Mouse (Mus musculus) kidney, adult 2 months (tissue): ENCODE results near the gene 4930502E18Rik. TPM values are rescaled to one million over a fixed set of nuclear protein-coding genes. Genes with fewer than 3 reads are reported as not detected.

ENCODE experiments used
- DNase-seq: peaks from one replicate; pipeline ENCODE4 v3.0.0; 2021
- H3K27ac ChIP-seq: fragments of 200-500 bp; 2 replicates; pipeline ENCODE4 v1.5.1; 2012; ENCODE audit warnings: low read depth, low read length, control low read depth, inconsistent platforms; ENCODE audit not compliant: insufficient read depth
- H3K27me3 ChIP-seq: fragments of 200-500 bp; replicated peaks from 2 replicates; pipeline ENCODE4 v1.6.1; 2012; ENCODE audit warnings: mild to moderate bottlenecking, moderate library complexity, low read length, inconsistent platforms; ENCODE audit not compliant: control insufficient read depth, insufficient read depth
- H3K36me3 ChIP-seq: fragments of 200-500 bp; 2 replicates; pipeline ENCODE4 v1.6.1; 2012; ENCODE audit warnings: mild to moderate bottlenecking, moderate library complexity, low read length, inconsistent platforms; ENCODE audit not compliant: control insufficient read depth, insufficient read depth
- H3K4me1 ChIP-seq: fragments of 200-500 bp; 2 replicates; pipeline ENCODE4 v1.6.1; 2011; ENCODE audit warnings: low read length; ENCODE audit not compliant: control insufficient read depth, insufficient read depth
- H3K4me3 ChIP-seq: fragments of 200-500 bp; 2 replicates; pipeline ENCODE4 v1.5.1; 2011; ENCODE audit warnings: mild to moderate bottlenecking, low read depth, low read length, control low read depth; ENCODE audit not compliant: insufficient read depth
- CTCF ChIP-seq: fragments of 200-500 bp; conservative IDR thresholded peaks from 2 replicates; pipeline ENCODE4 v1.5.1; 2011; ENCODE audit warnings: low read depth, mild to moderate bottlenecking, control low read depth, low read length, moderate library complexity, mixed read lengths; ENCODE audit not compliant: insufficient read depth, insufficient read length
- POLR2A ChIP-seq: fragments of 200-500 bp; IDR thresholded peaks from one replicate; pipeline ENCODE4 v1.6.1; 2011; ENCODE audit warnings: low read depth, low read length, control low read depth
- WGBS: fragments of 180-500 bp; shearing (Covaris S2); methylation state at CpG from one replicate; pipeline ENCODE4 v1.1.7; 2018; 5-methylcytosine and 5-hydroxymethylcytosine counted together
- polyA plus RNA-seq: library from polyadenylated mRNA; depleted of rRNA; stranded (reverse); fragments of >200 nt; gene quantifications from 2 replicates; pipeline ENCODE4 v1.2.3, GENCODE M21; 2012; rRNA removed

Gene 4930502E18Rik
- polyA plus RNA-seq, 1 experiment, result not detected

DNA sequence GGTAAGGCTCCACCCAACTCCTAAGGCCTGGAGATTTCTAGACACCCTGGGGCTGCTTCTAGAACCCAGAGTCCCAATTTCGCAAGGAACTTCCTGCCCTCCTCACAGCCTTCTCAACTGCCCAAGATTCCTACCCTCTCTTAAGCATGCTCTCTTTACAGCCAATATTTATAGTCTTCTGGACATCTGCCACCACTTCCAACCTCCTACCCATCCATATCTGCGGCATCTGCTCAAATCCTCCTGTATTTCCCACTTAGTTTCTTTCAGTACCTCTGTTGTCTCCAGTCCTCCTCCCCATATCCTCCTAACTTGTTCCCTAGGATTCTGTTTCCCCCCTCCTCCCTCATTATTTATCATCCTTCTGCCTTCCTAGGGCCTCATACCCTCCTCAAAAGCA is 25.4 kb upstream of the 4930502E18Rik start:
- no peaks in the 10 kb centered on the region for H3K27me3 ChIP-seq
- no peak overlapping the region for H3K27ac ChIP-seq
- 76% methylated on average over 2 of the region's 2 CpGs for WGBS
- TF ChIP-seq CTCF, result no peak
- TF ChIP-seq POLR2A, result no peak
- DNase-seq, result no peak
- no peak overlapping the region for H3K4me3 ChIP-seq
- H3K36me3 ChIP-seq, result no peaks in the 10 kb centered on the region
- peaks cover 2% of the 10 kb centered on the region; the same call in 1 of the 2 replicates for H3K4me1 ChIP-seq

DNA sequence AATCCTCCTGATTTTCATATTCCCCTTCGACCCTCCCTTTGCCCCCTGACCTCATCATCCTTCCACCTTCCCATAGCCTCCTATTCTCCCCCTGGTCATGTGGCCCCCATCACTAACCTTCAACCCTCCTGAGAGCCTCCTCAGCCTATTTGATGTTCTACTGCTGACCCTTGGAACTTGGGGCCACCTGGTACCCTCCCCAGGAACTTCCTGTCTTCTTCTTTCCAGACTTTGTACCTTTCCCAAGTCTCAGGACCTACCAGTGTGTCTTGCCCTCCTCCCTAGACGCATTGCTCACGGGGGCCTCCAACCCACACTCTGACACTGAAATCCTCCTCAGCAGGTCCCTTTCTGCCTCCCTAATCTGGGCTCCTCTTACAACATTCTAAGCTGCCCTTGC is 22.0 kb upstream of the 4930502E18Rik start:
- no peaks in the 10 kb centered on the region for H3K36me3 ChIP-seq
- H3K27ac ChIP-seq, result no peak overlapping the region
- WGBS, result 66% methylated on average over 3 of the region's 3 CpGs
- TF ChIP-seq POLR2A, result no peak
- TF ChIP-seq CTCF, result no peak
- DNase-seq, result peak; percentile 21
- peaks cover 2% of the 10 kb centered on the region; the same call in 1 of the 2 replicates for H3K4me1 ChIP-seq
- H3K27me3 ChIP-seq, result no peaks in the 10 kb centered on the region
- no peak overlapping the region for H3K4me3 ChIP-seq

DNA sequence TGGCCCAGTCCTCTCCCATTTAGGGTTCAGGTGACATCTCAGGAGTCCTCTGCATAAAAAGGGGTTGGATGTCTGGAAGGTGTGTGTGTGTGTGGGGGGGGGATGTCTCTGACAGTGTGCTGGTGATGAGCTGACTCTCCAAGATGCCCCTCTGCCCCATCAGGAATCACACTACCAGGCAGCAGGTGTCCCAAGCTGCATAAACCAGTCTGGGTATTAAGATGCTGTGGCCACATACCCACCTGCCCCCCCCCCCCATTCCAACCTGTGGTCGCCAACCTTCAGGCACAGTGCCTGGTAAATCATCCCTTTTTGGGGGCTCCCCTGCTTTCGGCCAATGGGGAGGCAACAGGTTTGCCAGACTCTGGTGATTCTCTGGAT is 8.7 kb upstream of the 4930502E18Rik start:
- TF ChIP-seq POLR2A (no peak), CTCF (no peak)
- H3K4me1 ChIP-seq, result no peaks in the 10 kb centered on the region
- no peaks in the 10 kb centered on the region for H3K36me3 ChIP-seq
- no peak for DNase-seq
- H3K4me3 ChIP-seq, result no peak overlapping the region
- H3K27ac ChIP-seq, result peak overlapping the region; percentile 86
- WGBS, result 36% methylated on average over 2 of the region's 2 CpGs
- no peaks in the 10 kb centered on the region for H3K27me3 ChIP-seq

DNA sequence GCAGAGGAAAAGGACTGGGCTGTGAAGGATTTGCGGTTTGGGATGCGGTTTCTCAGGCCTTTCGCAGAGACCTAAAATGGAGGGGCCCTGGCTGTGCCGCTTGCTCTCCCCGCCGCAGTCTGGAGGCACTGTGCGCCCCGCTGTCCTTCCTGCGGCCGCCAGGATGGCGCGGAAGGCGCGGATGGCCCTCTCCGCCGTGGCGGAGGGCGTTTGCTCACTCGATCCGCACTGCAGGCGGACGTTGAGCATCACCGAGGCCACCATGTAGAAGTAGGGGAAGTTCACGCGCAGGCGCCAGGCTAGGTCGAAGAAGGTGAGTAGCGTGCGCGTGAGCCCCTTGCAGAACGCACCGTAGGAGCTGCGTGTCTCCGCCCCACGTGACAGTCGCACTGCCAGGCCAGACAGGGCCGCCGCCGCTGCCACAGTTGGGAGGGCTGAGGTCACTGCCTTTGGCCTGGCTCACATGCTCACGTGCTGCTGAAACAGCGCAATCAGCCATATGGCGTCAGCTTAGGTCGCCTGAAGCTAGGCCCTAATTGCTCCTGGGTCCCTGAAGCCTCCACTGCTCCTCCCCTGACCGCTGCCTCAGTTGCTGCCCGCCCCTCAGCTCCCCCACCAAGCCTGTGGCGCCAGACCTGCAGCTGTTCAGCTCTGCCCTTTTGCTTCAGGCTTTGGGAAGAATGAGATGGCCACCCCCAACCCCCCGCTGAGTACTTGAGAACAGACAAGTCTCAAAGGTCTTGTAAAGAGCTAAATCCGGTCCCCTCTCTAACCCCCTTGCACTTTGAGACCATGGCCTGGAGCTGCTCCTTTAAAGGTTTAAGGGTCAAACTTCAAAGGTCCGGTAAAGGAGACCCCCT is 8.1 kb upstream of the 4930502E18Rik start:
- H3K4me1 ChIP-seq, result no peaks in the 10 kb centered on the region
- TF ChIP-seq POLR2A, result no peak
- TF ChIP-seq CTCF, result no peak
- peak; percentile 71 for DNase-seq
- H3K27ac ChIP-seq, result peak overlapping the region; percentile 86
- no peaks in the 10 kb centered on the region for H3K36me3 ChIP-seq
- H3K27me3 ChIP-seq, result no peaks in the 10 kb centered on the region
- H3K4me3 ChIP-seq, result peak overlapping the region; percentile 32
- WGBS, result 9% methylated on average over 46 of the region's 49 CpGs

DNA sequence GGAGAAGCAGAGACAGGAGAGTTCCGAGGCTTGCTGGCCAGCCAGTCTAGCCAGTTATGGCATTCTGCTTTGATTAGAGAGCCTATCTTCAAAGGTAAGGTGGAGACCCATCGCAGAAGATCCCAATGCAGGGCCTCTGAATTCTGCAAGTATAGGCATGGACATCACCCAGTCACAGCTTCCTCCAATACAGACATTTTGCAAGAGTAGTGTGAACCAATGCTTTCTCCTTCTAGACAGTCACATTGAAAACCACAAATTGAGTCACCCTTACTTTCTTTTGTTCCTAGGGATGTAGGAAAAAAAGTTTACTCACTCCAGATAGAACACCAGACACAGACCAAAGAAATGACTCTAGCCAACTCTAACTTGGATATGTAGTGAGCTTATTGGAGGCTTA is 4.3 kb downstream of the 4930502E18Rik start:
- Histone ChIP-seq H3K27me3 (no peaks in the 10 kb centered on the region), H3K4me3 (no peak overlapping the region), H3K36me3 (no peaks in the 10 kb centered on the region), H3K4me1 (no peaks in the 10 kb centered on the region), H3K27ac (no peak overlapping the region)
- no peak for DNase-seq
- WGBS, result 92% methylated on average over 2 of the region's 2 CpGs
- TF ChIP-seq CTCF (no peak), POLR2A (no peak)

DNA sequence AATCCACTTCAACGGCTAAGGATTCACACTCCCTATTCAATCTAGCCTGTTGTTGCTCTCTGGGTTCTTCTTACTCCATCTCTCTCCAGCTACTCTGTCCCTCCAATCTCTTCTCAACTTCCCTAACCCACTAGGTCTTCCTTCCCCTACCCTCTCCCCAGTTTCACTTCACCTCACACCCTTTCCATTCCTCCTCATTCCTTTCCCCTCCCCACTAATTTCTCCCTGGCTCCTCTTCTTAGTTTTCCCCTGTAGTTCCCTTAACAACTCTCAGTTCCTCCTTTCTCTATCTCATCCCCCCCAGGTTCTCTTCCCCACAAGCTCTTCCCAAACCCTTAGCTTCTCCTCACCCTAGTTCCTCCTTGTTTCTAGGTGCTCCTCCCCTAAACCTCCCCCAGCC is 28.2 kb downstream of the 4930502E18Rik start:
- no peaks in the 10 kb centered on the region for H3K27me3 ChIP-seq
- TF ChIP-seq POLR2A, result no peak
- no peak for TF ChIP-seq CTCF
- no peaks in the 10 kb centered on the region for H3K4me1 ChIP-seq
- no peak overlapping the region for H3K4me3 ChIP-seq
- H3K27ac ChIP-seq, result no peak overlapping the region
- no peak for DNase-seq
- WGBS, result 81% methylated on average over 1 of the region's 1 CpGs
- no peaks in the 10 kb centered on the region for H3K36me3 ChIP-seq

DNA sequence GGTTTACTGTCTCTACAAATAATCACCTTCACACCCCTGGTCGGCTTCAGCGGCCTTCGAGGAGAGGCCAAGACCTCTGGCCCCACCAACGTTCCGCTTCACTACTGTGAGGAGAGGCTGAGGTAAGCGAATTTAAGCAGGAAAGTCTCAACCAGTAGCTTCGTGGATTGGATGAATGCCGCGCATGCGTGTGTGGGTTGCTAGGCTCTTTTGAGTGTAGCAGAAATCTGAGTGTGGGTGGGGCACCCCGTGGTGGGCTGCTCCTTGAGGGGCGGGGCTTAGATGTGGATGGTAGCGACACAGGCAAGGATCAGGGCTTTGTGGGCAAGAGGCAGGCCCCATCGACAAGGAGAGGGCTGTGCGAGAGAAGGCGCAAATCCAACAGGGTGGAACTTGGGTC is 33.1 kb downstream of the 4930502E18Rik start, which contains the start of gene 1700013H16Rik:
1700013H16Rik (minus strand) TSS at position 96 of the 400 bp plus-strand sequence.
- DNase-seq, result no peak
- H3K4me3 ChIP-seq, result no peak within 1 kb of the TSS
- H3K27me3 ChIP-seq, result no peaks in the 10 kb centered on the region
- H3K4me1 ChIP-seq, result no peaks in the 10 kb centered on the region
- H3K27ac ChIP-seq, result no peak within 1 kb of the TSS
- no peaks in the 10 kb centered on the region for H3K36me3 ChIP-seq
- no peak for TF ChIP-seq POLR2A
- no peak for TF ChIP-seq CTCF
- 93% methylated on average over 16 of the region's 16 CpGs for WGBS

DNA sequence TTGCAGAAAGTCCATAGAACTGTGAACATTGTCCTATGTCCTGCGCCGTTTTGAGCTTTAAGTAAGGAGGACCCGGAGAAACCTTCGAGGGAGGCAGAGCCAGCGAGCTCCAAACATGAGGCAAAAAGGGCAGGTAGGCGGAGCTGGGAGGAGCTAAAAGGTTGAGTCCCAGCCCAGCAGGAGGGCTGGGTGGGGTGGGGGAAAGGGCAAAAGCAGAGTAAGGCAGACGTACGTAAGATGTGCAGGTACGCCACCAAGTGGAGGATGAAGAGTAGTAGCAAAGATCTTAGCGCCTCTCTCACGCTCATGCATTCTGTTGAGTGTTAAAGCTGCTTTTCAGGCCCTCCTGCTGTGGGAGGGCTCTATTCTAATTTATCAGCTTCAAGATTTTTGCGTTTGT is 51.6 kb downstream of the 4930502E18Rik start, which contains the start of gene Zfp36l3:
Zfp36l3 (minus strand) TSS at position 119 of the 400 bp plus-strand sequence.
- Histone ChIP-seq H3K4me3 (no peak within 1 kb of the TSS), H3K4me1 (no peaks in the 10 kb centered on the region), H3K36me3 (no peaks in the 10 kb centered on the region), H3K27me3 (no peaks in the 10 kb centered on the region), H3K27ac (no peak within 1 kb of the TSS)
- no peak for TF ChIP-seq CTCF
- no peak for TF ChIP-seq POLR2A
- no peak for DNase-seq
- 95% methylated on average over 12 of the region's 12 CpGs for WGBS

Other genes starting within 250 kb of the 4930502E18Rik start
- gene Rtl8c, start 116.8 kb upstream of the 4930502E18Rik start, polyA plus RNA-seq, result 20.1 and 24.0 TPM in 2 replicates
- gene Gm14597, start 115.8 kb upstream of the 4930502E18Rik start, polyA plus RNA-seq, result not detected in 2 replicates
- gene Rtl8a, start 81.1 kb upstream of the 4930502E18Rik start, polyA plus RNA-seq, result 114 and 120 TPM in 2 replicates
- gene Rtl8b, start 54.4 kb upstream of the 4930502E18Rik start, polyA plus RNA-seq, result 95.4 and 110 TPM in 2 replicates
- not detected in 2 replicates for gene 1700013H16Rik, start 33.0 kb downstream of the 4930502E18Rik start, polyA plus RNA-seq
- 0.03 TPM in 1 of 2 replicates, not detected in the other for gene Zfp36l3, start 51.6 kb downstream of the 4930502E18Rik start, polyA plus RNA-seq
- 0.08 and 0.22 TPM in 2 replicates for gene Xlr, start 72.9 kb downstream of the 4930502E18Rik start, polyA plus RNA-seq